Mouse (Mus musculus): ENCODE measurements around the gene Hcar1. TPM values are rescaled to one million over a fixed set of nuclear protein-coding genes. Genes with fewer than 3 reads are reported as not detected.

Hcar1 gene
- polyA plus RNA-seq (2016; fragmentation: Nextera tagmentation; extraction: Ambion mirVana), result not detected in 2 replicates

- Histone ChIP-seq H3K4me1 (peaks cover 22% of the 10 kb centered on the region), H3K27ac (peak within 1 kb of the TSS; percentile 11; the same call in 1 of the 2 replicates), H3K27me3 (ENCODE audit: low read depth, poor library complexity, severe bottlenecking) (0 out of 2 replicates have a peak, but pooled peaks cover 6% of the 10 kb centered on the region), H3K9me3 (replicated peaks) (no peaks in the 10 kb centered on the region), H3K4me3 (no peak within 1 kb of the TSS), H3K36me3 (no peaks in the 10 kb centered on the region)
- DNase-seq (ENCODE audit: low spot score), result no peak
- 75% methylated on average over 12 of the region's 12 CpGs for WGBS
These were observed at the start of gene Hcar1 for GRCm38 (mm10) chr5:123879928-123880327. Gene Hcar1 (minus strand): TSS chr5:123880020.

GRCm38 (mm10) chr5:123927118-123927517 lies 47.3 kb upstream of the Hcar1 start, which contains the start of gene Gm43518:
Gene Gm43518 (plus strand): TSS chr5:123927418.
- H3K36me3 ChIP-seq, result peaks cover 79% of the 10 kb centered on the region
- whole genome bisulfite sequencing, result 95% methylated on average over 9 of the region's 9 CpGs

GRCm38 (mm10) chr5:123922112-123922511 lies 42.3 kb upstream of the Hcar1 start:
- 96% methylated on average over 6 of the region's 6 CpGs for WGBS
- peaks cover 98% of the 10 kb centered on the region for H3K36me3 ChIP-seq
- no peak overlapping the region for H3K27ac ChIP-seq
- H3K27me3 ChIP-seq (ENCODE audit: low read depth, poor library complexity, severe bottlenecking), result no peaks in the 10 kb centered on the region
- DNase-seq (ENCODE audit: low spot score), result no peak
- H3K4me1 ChIP-seq, result no peaks in the 10 kb centered on the region
- no peak overlapping the region for H3K4me3 ChIP-seq
- H3K9me3 ChIP-seq (replicated peaks), result no peaks in the 10 kb centered on the region

More at GRCm38 (mm10) chr5:123927118-123927517, 47.3 kb upstream of the Hcar1 start, which contains the start of gene Gm43518:
- no peak within 1 kb of the TSS for H3K27ac ChIP-seq
- no peak for DNase-seq (ENCODE audit: low spot score)
- no peaks in the 10 kb centered on the region for H3K27me3 ChIP-seq (ENCODE audit: low read depth, poor library complexity, severe bottlenecking)
- H3K4me3 ChIP-seq, result no peak within 1 kb of the TSS
- no peaks in the 10 kb centered on the region for H3K9me3 ChIP-seq (replicated peaks)
- H3K4me1 ChIP-seq, result peaks cover 7% of the 10 kb centered on the region; the same call in 1 of the 2 replicates

- Histone ChIP-seq H3K4me1 (no peaks in the 10 kb centered on the region), H3K27me3 (ENCODE audit: low read depth, poor library complexity, severe bottlenecking) (no peaks in the 10 kb centered on the region), H3K9me3 (replicated peaks) (no peaks in the 10 kb centered on the region), H3K4me3 (no peak overlapping the region), H3K27ac (no peak overlapping the region), H3K36me3 (peaks cover 98% of the 10 kb centered on the region)
- 92% methylated on average over 3 of the region's 3 CpGs for WGBS
- no peak for DNase-seq (ENCODE audit: low spot score)
These were observed 35.0 kb upstream of the Hcar1 start for GRCm38 (mm10) chr5:123914852-123915251.

- no peak for DNase-seq (ENCODE audit: low spot score)
- H3K4me3 ChIP-seq, result peak overlapping the region; percentile 94
- H3K4me1 ChIP-seq, result peaks cover 13% of the 10 kb centered on the region
- WGBS, result 6% methylated on average over 10 of the region's 10 CpGs
- peak overlapping the region; percentile 96 for H3K27ac ChIP-seq
- no peaks in the 10 kb centered on the region for H3K9me3 ChIP-seq (replicated peaks)
- no peaks in the 10 kb centered on the region for H3K27me3 ChIP-seq (ENCODE audit: low read depth, poor library complexity, severe bottlenecking)
- peaks cover 48% of the 10 kb centered on the region for H3K36me3 ChIP-seq
These were observed 27.8 kb upstream of the Hcar1 start for GRCm38 (mm10) chr5:123907631-123907977.

DNA sequence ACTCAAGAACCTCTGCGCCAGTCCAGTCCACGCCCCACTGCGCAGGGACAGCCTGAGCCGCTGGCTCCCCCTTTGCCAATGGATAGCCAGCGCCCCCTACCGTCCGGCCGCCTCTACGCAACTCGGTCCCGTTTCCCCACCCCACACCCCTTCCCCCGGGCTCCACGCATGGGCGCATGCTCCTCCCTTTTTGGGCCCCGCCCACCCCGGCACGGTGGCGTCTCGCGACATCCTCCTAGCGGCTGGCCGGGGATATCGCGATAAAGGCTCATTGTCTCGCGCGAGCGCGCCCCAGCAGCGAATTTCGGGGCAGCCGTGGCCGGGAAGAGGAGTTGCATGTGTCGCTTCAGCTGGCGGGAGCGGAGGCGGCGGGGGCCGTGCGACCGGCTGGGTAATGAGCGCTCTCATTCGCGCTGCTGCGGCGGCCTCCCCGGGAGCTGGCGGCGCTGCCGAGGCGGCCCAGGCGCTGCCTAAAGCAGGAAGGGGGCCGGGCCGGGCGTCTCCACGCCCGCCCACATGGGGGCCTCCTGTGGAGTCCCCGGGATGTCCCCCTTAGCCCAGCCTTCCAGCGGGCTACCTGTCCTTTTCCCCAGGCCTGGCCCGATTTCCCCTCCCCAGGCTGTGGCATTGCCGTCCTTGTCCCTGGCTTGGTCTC lies 27.3 kb upstream of the Hcar1 start, which contains the start of gene Denr:
Gene Denr (plus strand): TSS at position 200 of the 655 bp plus-strand sequence.
- Histone ChIP-seq H3K9me3 (replicated peaks) (no peaks in the 10 kb centered on the region), H3K4me3 (peak within 1 kb of the TSS; percentile 94), H3K4me1 (peaks cover 13% of the 10 kb centered on the region), H3K27me3 (ENCODE audit: low read depth, poor library complexity, severe bottlenecking) (no peaks in the 10 kb centered on the region), H3K27ac (peak within 1 kb of the TSS; percentile 96), H3K36me3 (peaks cover 43% of the 10 kb centered on the region)
- WGBS, result under 1% methylated on average over 61 of the region's 61 CpGs
- DNase-seq (ENCODE audit: low spot score), result peak; percentile 100

GRCm38 (mm10) chr5:123906146-123906975 lies 26.5 kb upstream of the Hcar1 start:
- H3K36me3 ChIP-seq, result peaks cover 35% of the 10 kb centered on the region
- no peaks in the 10 kb centered on the region for H3K27me3 ChIP-seq (ENCODE audit: low read depth, poor library complexity, severe bottlenecking)
- DNase-seq (ENCODE audit: low spot score), result no peak
- H3K27ac ChIP-seq, result no peak overlapping the region
- H3K4me3 ChIP-seq, result peak overlapping the region; percentile 94
- WGBS, result 76% methylated on average over 17 of the region's 17 CpGs
- H3K4me1 ChIP-seq, result peaks cover 13% of the 10 kb centered on the region
- no peaks in the 10 kb centered on the region for H3K9me3 ChIP-seq (replicated peaks)

DNA sequence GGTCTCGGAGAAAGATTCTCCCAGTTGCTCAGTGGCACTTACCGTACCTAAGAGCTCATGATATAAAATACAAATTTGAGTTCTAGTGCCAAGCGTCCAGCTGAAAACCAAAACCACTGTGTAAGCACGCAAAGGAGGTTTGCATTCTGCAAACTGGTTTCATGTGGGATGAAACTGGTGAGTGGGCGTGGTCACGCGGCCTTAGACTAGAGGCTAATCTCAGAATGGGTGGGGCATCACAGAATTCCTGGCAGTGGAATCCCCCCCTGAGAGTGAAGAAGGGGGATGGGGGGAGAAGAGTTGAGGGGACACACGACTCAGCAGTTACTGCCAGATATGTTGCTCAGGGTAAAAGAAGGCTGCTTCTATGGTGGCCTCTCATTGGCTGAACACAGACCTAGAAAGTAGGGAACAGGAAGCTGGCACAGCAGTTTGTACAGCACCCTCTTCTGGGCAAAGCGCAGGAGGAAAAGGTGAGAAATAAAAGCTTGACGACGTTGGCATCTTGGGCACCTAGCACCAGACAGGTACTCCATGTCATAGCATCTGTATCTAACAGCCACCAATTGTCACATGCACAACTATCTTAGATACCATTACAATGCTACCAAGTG lies 24.3 kb upstream of the Hcar1 start:
- peaks cover 13% of the 10 kb centered on the region for H3K36me3 ChIP-seq
- no peaks in the 10 kb centered on the region for H3K9me3 ChIP-seq (replicated peaks)
- 77% methylated on average over 11 of the region's 11 CpGs for WGBS
- no peak overlapping the region for H3K27ac ChIP-seq
- H3K4me1 ChIP-seq, result peaks cover 13% of the 10 kb centered on the region
- H3K4me3 ChIP-seq, result no peak overlapping the region
- no peaks in the 10 kb centered on the region for H3K27me3 ChIP-seq (ENCODE audit: low read depth, poor library complexity, severe bottlenecking)
- no peak for DNase-seq (ENCODE audit: low spot score)

- Histone ChIP-seq H3K27me3 (ENCODE audit: low read depth, poor library complexity, severe bottlenecking) (no peaks in the 10 kb centered on the region), H3K4me3 (no peak overlapping the region), H3K4me1 (no peaks in the 10 kb centered on the region), H3K27ac (no peak overlapping the region), H3K9me3 (replicated peaks) (no peaks in the 10 kb centered on the region), H3K36me3 (no peaks in the 10 kb centered on the region)
- no peak for DNase-seq (ENCODE audit: low spot score)
- 83% methylated on average over 13 of the region's 13 CpGs for WGBS
These were observed 17.5 kb upstream of the Hcar1 start for GRCm38 (mm10) chr5:123897352-123897751.

DNA sequence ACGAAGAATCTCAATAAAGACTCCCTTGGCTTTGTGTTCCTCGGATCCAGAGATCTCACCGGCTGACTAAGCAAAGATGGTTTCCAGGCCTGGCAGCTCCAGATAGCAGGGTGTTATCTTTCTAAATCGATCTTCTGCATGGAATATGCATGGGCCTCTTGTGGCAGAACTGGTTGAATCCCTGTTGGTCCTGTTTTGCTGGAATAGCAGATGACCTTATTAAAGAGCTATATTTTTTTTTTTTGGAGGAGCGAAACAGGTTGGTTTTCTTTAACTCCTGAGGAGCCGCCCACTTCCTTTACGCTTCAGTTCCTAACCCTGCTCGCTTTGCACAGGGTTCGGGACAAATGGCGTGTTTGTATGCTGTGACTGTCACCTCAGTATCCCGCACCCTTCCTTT lies 16.6 kb upstream of the Hcar1 start:
- no peaks in the 10 kb centered on the region for H3K36me3 ChIP-seq
- WGBS, result 85% methylated on average over 11 of the region's 11 CpGs
- no peak overlapping the region for H3K27ac ChIP-seq
- no peak for DNase-seq (ENCODE audit: low spot score)
- no peak overlapping the region for H3K4me3 ChIP-seq
- no peaks in the 10 kb centered on the region for H3K9me3 ChIP-seq (replicated peaks)
- no peaks in the 10 kb centered on the region for H3K27me3 ChIP-seq (ENCODE audit: low read depth, poor library complexity, severe bottlenecking)
- 0 out of 2 replicates have a peak, but pooled peaks cover 3% of the 10 kb centered on the region for H3K4me1 ChIP-seq

GRCm38 (mm10) chr5:123893520-123893919 lies 13.7 kb upstream of the Hcar1 start:
- no peaks in the 10 kb centered on the region for H3K27me3 ChIP-seq (ENCODE audit: low read depth, poor library complexity, severe bottlenecking)
- H3K27ac ChIP-seq, result no peak overlapping the region
- H3K4me3 ChIP-seq, result no peak overlapping the region
- H3K4me1 ChIP-seq, result 0 out of 2 replicates have a peak, but pooled peaks cover 3% of the 10 kb centered on the region
- no peak for DNase-seq (ENCODE audit: low spot score)
- no peaks in the 10 kb centered on the region for H3K9me3 ChIP-seq (replicated peaks)
- no peaks in the 10 kb centered on the region for H3K36me3 ChIP-seq
- WGBS, result 94% methylated on average over 5 of the region's 5 CpGs

GRCm38 (mm10) chr5:123891669-123892068 lies 11.8 kb upstream of the Hcar1 start:
- H3K9me3 ChIP-seq (replicated peaks), result no peaks in the 10 kb centered on the region
- no peak for DNase-seq (ENCODE audit: low spot score)
- no peaks in the 10 kb centered on the region for H3K36me3 ChIP-seq
- WGBS, result 55% methylated on average over 6 of the region's 6 CpGs
- no peak overlapping the region for H3K4me3 ChIP-seq
- H3K27me3 ChIP-seq (ENCODE audit: low read depth, poor library complexity, severe bottlenecking), result no peaks in the 10 kb centered on the region
- no peak overlapping the region for H3K27ac ChIP-seq
- 0 out of 2 replicates have a peak, but pooled peaks cover 3% of the 10 kb centered on the region for H3K4me1 ChIP-seq

Data from limb, embryonic 10.5 days (tissue).